Mouse (Mus musculus) cerebellum, adult 18-20 months (tissue): ENCODE data around the gene Mpp4.

ENCODE experiments used
- DNase-seq, 2 experiments: peaks; one replicate each; pipeline ENCODE4 v3.0.0; 2021

Mpp4 gene

DNA sequence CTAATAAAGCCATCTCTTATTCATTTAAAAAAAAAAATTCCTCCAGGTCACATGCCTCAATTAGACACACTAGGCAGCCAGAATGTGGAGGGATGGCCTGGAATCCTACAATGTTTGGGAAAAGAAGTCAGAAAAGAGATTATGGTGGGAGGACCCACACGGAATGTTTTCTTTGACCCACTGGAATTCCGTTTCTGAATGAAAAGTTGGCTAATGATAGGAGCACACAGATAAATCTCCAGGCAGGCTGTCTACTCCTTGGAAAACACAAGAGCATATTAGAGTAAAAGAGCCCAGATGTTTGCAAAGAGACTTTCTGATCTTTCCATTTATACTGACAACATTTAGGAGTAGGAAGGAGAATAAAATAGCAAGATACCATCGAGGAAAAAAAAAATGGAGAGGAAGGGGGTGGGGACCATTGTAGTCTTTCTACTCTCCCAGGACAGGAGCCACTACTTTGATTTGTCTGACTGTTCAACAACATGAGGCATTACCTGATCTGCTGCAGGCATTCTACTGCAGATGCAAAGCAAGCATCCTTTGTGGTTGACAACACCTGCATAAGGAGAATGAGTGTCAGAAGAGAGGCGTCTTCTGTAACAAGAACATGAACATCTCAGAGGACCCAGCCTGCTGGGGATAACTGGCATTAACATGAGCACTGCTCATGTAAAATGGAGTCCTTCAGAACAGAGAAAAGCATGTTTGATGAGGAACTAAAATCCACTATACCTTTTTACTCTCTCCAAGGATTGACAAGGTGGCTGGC, 4.7 kb upstream of the Mpp4 start:
- no peak for DNase-seq

DNA sequence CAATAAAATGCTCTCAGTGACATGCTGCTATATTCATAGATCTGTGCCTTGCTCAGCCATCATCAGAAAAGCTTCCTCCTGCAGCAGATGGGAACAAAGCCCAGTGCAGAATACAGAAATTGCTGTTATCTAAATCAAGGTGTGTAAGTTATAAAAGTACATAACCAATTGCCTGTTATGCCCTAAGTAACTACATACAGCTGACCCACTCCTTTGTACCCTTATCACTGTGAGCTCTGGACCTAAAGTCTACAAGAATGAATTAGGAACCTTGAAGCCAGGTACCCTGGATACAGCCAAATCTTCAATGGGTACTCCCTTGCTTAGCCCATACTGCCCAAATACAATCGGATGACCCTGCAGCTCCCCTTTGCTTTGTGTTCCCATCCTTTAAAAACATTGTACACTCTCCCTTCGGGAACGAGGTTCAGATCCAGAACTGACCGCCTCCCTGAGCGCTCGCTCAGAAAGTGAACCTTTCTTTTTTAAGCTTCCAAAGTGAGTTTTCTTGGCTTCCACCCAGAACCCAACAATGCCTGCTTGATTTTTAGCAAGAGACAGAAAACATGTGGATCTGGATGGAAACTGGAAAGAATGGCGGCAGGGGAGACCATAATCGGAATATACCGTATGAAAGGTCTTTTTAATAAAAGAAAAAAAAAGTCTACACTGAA, 3.2 kb upstream of the Mpp4 start:
- DNase-seq: no peak

DNA sequence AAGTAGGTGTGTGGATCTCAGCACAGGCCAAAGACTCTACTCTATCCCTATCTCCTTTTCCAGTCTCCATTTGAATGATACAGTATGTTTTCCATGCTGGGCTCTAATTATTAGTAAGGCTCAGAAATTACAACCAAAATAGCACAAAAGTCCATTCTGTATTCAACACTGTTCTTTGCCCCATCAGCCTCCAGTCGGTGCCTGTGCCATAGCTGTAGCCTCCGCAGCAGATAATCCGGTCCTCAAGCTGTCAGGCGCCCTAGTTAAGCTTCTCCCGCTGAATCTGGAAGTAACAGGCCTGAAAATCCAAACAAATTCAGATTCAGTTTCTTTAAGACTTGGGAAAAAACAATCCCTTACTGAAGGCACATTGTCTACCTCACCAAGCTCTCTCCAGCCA, 729 bp upstream of the Mpp4 start:
- peak in 1 of 2 experiments; percentile 28 for DNase-seq

- DNase-seq: peak; percentile 50 to 54
Observed at GRCm38 (mm10) chr1:59162309-59163024, 722 bp downstream of the Mpp4 start.

DNA sequence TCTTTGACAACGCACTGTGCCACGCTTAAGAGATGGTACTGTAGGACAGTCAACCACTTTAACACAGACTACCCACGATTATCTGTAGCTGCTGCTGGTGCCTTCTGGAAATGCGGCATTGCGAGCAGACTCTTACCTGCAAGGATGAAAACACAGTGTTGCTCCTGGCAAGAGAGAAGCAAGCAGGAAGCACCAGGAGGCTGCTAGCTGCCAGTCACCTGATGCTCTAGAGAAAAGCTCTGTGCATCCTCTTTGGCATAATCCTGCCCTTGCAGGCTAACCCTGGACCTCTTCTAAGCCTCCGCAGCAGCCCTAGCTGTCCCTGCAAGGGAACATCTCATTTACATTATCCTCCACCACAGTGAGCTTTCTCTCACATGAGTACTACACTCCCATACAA, 1.8 kb downstream of the Mpp4 start:
- peak; percentile 55 to 60 for DNase-seq

GRCm38 (mm10) chr1:59160871-59161270, 2.3 kb downstream of the Mpp4 start:
- peak in 1 of 2 experiments; percentile 33 for DNase-seq

DNA sequence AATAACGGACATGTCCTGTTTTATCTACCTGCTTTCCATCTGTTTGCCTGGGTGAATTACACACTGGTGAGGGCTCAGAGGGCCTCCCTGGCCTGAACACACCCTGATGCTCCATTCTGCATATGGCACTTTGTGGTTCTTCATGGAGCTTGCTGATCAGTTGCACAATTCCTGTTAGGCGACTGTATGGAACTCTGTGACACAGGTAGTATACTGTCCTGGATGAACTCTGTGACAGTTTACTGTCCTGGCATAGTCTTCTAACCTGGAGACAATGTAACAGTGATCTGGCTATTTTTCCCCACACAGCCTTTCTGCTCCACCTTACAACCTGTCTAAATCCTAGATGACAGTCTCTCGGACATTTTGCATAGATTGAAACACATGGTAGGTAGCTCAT, 4.1 kb downstream of the Mpp4 start:
- no peak for DNase-seq

DNA sequence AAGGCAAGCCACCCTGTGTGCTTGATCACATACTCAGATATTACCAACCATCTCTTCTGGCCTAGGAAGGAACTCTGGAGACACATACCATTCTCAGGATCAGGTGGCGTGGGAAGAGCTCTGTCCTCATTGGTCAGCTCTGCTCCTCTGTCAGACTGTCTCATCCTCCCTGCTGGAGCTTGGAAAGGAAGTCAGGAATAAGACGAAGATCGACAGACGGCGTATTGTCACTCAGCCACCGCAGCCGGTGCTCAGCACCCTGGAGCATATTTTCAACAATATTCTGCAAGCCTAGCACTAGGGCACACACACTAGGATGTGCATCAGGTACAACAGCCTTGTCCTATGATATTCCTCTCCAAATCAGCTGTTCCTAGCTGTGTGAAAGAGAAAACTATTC, 4.7 kb downstream of the Mpp4 start:
- DNase-seq: peak; percentile 34 to 43

GRCm38 (mm10) chr1:59157846-59158245, 5.3 kb downstream of the Mpp4 start:
- DNase-seq: no peak

GRCm38 (mm10) chr1:59152346-59152745, 10.8 kb downstream of the Mpp4 start:
- no peak for DNase-seq

DNA sequence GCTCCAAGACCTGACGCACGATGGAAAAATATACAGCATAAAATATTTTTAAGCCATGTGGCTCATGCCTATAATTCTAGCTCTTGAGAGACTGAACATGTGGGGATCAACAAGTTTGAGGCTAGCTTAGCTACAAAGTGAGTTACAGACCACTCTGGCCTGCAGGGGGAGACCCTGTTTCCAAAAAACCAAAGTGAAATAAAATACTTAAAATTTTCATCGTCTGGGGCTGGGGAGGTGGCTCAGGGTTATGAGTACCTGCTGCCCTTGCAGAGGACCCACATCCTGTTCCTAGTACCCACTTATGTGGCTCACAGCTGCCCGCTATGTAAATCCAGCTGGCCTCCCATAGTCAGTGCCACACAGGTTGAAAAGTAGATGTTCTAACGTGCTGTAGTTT, 12.6 kb downstream of the Mpp4 start:
- DNase-seq: no peak

- DNase-seq: peak; percentile 61 to 69
Observed at GRCm38 (mm10) chr1:59144543-59144942, 18.6 kb downstream of the Mpp4 start.

DNA sequence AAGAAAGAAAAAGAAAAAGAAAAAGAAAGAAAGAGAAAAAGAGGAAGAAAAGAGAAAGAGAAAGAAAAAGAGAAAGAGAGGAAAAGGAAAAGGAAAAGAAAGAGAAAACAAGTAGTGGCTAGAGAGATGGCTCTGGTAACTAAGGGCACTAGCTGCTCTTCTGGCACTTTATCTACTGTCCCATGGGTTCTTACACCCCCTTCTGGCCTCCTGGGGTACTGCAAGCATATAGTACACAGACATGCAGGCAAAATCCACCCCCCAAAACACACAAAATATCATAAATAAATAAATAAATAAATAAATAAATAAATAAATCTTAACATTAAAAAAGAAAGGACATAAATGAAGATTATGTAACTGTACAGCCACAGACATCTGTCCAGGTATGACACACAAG, 20.4 kb downstream of the Mpp4 start:
- peak in 1 of 2 experiments; percentile 45 for DNase-seq

DNA sequence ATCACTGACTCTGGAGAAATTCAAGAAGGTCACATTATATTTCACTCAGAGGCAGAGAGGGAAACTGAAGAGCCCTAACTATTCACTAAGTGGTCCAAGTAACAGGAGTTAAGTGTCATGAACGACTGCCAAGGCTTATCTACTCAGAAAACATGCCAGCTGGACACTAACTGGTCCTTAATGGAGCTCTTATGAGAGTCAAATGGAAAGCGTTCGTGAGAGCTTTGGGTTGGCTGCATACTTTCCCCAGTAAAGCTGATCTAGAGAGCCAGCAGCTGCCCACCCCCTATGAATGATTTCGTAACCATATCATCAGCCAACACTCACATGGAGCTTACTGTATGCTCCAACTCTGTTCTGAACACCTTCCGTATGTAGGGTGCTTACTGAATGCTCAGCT, 28.8 kb downstream of the Mpp4 start:
- DNase-seq: no peak

DNA sequence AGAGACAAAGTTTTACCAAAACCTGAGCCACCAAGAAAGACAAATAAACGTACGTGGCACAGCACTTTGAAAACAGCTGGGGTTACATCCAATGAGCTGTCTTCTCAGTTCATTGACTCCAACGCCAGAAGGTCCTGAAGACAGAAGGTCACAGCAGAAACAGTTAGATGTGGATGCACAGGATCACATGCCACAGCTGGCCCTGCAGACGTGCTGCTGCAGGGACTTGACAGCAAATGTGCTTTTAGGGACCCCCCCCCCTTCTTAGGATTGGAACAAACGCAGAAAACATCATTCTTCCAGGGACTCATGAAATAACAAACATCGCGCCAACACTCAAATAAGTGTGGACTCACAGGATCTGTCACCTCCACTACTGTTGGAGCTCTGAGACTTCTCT, 34.3 kb downstream of the Mpp4 start:
- no peak for DNase-seq

DNA sequence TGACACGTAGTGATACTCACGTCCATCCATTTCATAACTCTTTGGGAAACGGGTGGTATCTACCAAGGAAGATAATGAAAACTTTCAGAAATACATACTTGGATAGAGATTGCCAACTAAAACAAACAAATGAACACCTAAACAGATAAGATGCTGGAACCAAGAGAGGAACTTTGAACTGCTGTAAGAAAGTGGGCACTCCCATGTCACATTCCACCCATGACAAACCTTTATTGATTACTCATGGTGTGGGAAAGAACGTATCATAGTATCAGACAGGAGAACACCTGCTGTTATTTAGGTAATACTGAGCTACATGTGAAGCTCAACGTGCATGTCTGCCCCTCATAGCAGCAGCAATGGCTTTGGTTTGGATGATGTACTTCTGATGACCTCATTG, 37.6 kb downstream of the Mpp4 start:
- DNase-seq: no peak

GRCm38 (mm10) chr1:59119720-59120457, 43.3 kb downstream of the Mpp4 start, which contains the start of gene Tmem237:
Gene Tmem237, minus strand, starts transcription at chr1:59120408.
- DNase-seq: peak; percentile 92 to 95

GRCm38 (mm10) chr1:59110524-59110923, 52.7 kb downstream of the Mpp4 start:
- no peak for DNase-seq

- no peak for DNase-seq
Observed at GRCm38 (mm10) chr1:59102071-59102470, 61.1 kb downstream of the Mpp4 start.

- no peak for DNase-seq
Observed at GRCm38 (mm10) chr1:59101020-59101419, 62.2 kb downstream of the Mpp4 start.

DNA sequence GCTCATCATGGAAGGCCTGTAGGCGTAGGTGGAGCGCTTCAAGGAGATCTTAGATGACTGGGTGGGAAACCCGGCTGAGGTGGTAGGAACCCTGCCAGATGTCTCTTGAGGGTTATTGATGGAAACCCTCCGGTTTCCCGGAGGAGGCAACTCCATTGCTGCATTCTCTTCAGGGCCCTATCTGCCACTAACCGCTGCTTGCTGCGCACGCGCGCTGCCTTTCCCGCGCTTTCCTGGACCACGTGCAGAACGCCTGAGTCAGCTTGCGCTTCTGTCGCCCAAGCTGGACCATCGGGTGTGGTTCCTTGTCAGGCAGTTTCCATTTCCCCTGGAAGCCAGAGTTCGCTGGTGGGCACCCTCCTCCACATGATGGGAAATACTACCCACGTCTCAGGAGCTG, 68.5 kb downstream of the Mpp4 start, which contains the start of gene C2cd6:
TSS of gene C2cd6 (minus strand) at position 196 of the 400 bp plus-strand sequence.
- no peak for DNase-seq
